Comparison of ENCODE assay signal across 32 mouse cellular contexts in genomic region chr2:156602581-156602980, GRCm38 (mm10).
"Had no signal": no experiment of that assay in that cellular context is flagged by ENCODE, and none has a peak within 500 bp of the region (broad histone marks: within the 10 kb centered on the region; RNA-seq: fewer than 3 reads in every experiment).

No protein-coding gene starts in this region.

- DNase-seq: heart, postnatal 10 days; heart, postnatal 14 days; heart, postnatal 36 days; heart, postnatal 4 days; kidney, adult 11 months; kidney, adult 18-20 months; kidney, adult 2 months; kidney, adult 8-10 months; kidney, adult 9 months; kidney, postnatal 10 days; kidney, postnatal 14 days; kidney, postnatal 25 days; kidney, postnatal 36 days; kidney, postnatal 4 days; layer of hippocampus, adult 9-11 months; layer of hippocampus, postnatal 36 days had no signal

- ATAC-seq: hindbrain, embryonic 16.5 days; hindbrain, postnatal 0 days; inflammation-experienced regulatory T-cells, adult 6 months; intestine, embryonic 15.5 days; intestine, embryonic 16.5 days; intestine, postnatal 0 days had no signal

- H3K4me3 ChIP-seq: heart, embryonic 12.5 days; heart, embryonic 13.5 days; heart, embryonic 15.5 days; hindbrain, embryonic 10.5 days; hindbrain, embryonic 12.5 days; hindbrain, embryonic 13.5 days; hindbrain, embryonic 15.5 days; intestine, embryonic 15.5 days; kidney, embryonic 15.5 days; layer of hippocampus, adult 2 months; left cerebral cortex, adult 2 months had no signal

- H3K4me1 ChIP-seq: heart, embryonic 12.5 days; heart, embryonic 13.5 days; heart, embryonic 15.5 days; hindbrain, embryonic 12.5 days; hindbrain, embryonic 13.5 days; hindbrain, embryonic 15.5 days; intestine, embryonic 15.5 days; kidney, embryonic 15.5 days had no signal
